21 mouse cellular contexts compared by ENCODE assay signal in genomic region chr4:124997479-124998147, GRCm38 (mm10). TPM values are rescaled to one million over a fixed set of nuclear protein-coding genes. Genes with fewer than 3 reads are reported as not detected.
DNase-seq lines count a peak whose midpoint lies in the region; ATAC-seq and TF ChIP-seq lines count a peak whose summit lies in the region.
"Had no signal": no experiment of that assay in that cellular context is flagged by ENCODE, and none has a peak within 500 bp of the region (broad histone marks: within the 10 kb centered on the region; RNA-seq: fewer than 3 reads in every experiment).

No protein-coding gene starts in this region.

- no peak overlapping the region for H3K4me2 ChIP-seq in stomach, embryonic 14.5 days (replicated peaks; ENCODE audit: low read depth, low read length)
- no peak overlapping the region for H3K4me2 ChIP-seq in stomach, postnatal 0 days (replicated peaks; ENCODE audit: low read depth)
- no peak overlapping the region for H3K4me2 ChIP-seq in liver, embryonic 14.5 days (ENCODE audit: low read depth)
- H3K4me2 ChIP-seq: kidney, embryonic 15.5 days; lung, embryonic 15.5 days; midbrain, embryonic 12.5 days; neural tube, embryonic 13.5 days had no signal

- H3K27me3 ChIP-seq in stomach, embryonic 14.5 days (ENCODE audit: control insufficient read depth, insufficient read depth, low read length): no peaks in the 10 kb centered on the region
- no peaks in the 10 kb centered on the region for H3K27me3 ChIP-seq in stomach, postnatal 0 days (ENCODE audit: control insufficient read depth, insufficient read depth, low read length)
- H3K27me3 ChIP-seq in liver, embryonic 14.5 days (ENCODE audit: control insufficient read depth, insufficient read depth, low read length): no peaks in the 10 kb centered on the region; the same call in 1 of the 2 replicates
- H3K27me3 ChIP-seq: lung, embryonic 15.5 days; neural tube, embryonic 13.5 days had no signal

- H3K9me3 ChIP-seq in stomach, embryonic 14.5 days (ENCODE audit: control insufficient read depth, low read depth, low read length): no peaks in the 10 kb centered on the region
- H3K9me3 ChIP-seq in stomach, postnatal 0 days (ENCODE audit: control insufficient read depth, low read length): no peaks in the 10 kb centered on the region
- no peaks in the 10 kb centered on the region for H3K9me3 ChIP-seq in liver, embryonic 14.5 days (ENCODE audit: control insufficient read depth, low read length)
- H3K9me3 ChIP-seq: kidney, embryonic 15.5 days; lung, embryonic 15.5 days; midbrain, embryonic 12.5 days; neural tube, embryonic 13.5 days had no signal

- no peaks in the 10 kb centered on the region for H3K4me1 ChIP-seq in stomach, embryonic 14.5 days (ENCODE audit: control insufficient read depth, insufficient read depth, low read length)
- H3K4me1 ChIP-seq in stomach, postnatal 0 days (replicated peaks; ENCODE audit: control insufficient read depth, insufficient read depth): no peaks in the 10 kb centered on the region
- H3K4me1 ChIP-seq in liver, embryonic 14.5 days (replicated peaks; ENCODE audit: control insufficient read depth in 2 of 2, insufficient read depth in 2 of 2, low read length in 1 of 2): no peaks in the 10 kb centered on the region
- H3K4me1 ChIP-seq: lung, embryonic 15.5 days; midbrain, embryonic 12.5 days; neural tube, embryonic 13.5 days had no signal

- DNase-seq in stomach, postnatal 0 days (ENCODE audit: low spot score): no peak
- DNase-seq in liver, embryonic 14.5 days (ENCODE audit: low read depth in 3 of 3, low spot score in 3 of 3): peak in 2 of 3 experiments; percentile 13
- DNase-seq in yolk sac, embryonic 10.5 days (ENCODE audit: low spot score): peak; percentile 41
- no peak for DNase-seq in adrenal gland, adult 2 months
- DNase-seq in right cerebral cortex, postnatal 25 days: no peak
- no peak for DNase-seq in adrenal gland, adult (ENCODE audit: inconsistent age in 2 of 2, low spot score in 1 of 2)
- DNase-seq: cerebellum, adult 9-10 months; gastrocnemius, postnatal 25 days; left cerebral cortex, postnatal 4 days; thymus, adult 18-20 months; thymus, postnatal 4 days had no signal

- no peak for TF ChIP-seq EP300 in stomach, postnatal 0 days (optimal IDR thresholded peaks at IDR 0.05)
- TF ChIP-seq EP300 in liver, embryonic 14.5 days (IDR thresholded peaks at IDR 0.05; ENCODE audit: low read depth): no peak

- WGBS in stomach, embryonic 14.5 days: 78% methylated on average over 10 of the region's 10 CpGs
- WGBS in stomach, postnatal 0 days: 71% methylated on average over 10 of the region's 10 CpGs
- 53% methylated on average over 10 of the region's 10 CpGs for WGBS in liver, embryonic 14.5 days (ENCODE audit: insufficient replicate concordance)

- 0 out of 2 replicates have a peak, but pooled peaks have one; percentile 33 for ATAC-seq in stomach, embryonic 14.5 days (ENCODE audit: insufficient number of reproducible peaks, insufficient read depth, low FRiP score, low read depth)
- ATAC-seq in stomach, postnatal 0 days (ENCODE audit: low FRiP score, low TSS enrichment): no peak
- ATAC-seq in hematopoietic stem cell, adult 5-6 weeks (replicated peaks in 1 of 2; ENCODE audit: insufficient read depth in 1 of 2, low FRiP score in 2 of 2, low TSS enrichment in 1 of 2, low read depth in 1 of 2, poor library complexity in 2 of 2, severe bottlenecking in 2 of 2): peak; percentile 24 to 52; a peak in 1 of 4 replicates
- ATAC-seq in liver, embryonic 14.5 days (ENCODE audit: insufficient read depth): 0 out of 2 replicates have a peak, but pooled peaks have one; percentile 31
- ATAC-seq: CD4-positive, CD25-positive, alpha-beta regulatory T cell, adult 4 months; forebrain, embryonic 16.5 days; inflammation-experienced regulatory T-cells, adult 6 months had no signal

- TF ChIP-seq CTCF in stomach, postnatal 0 days (IDR thresholded peaks at IDR 0.05; ENCODE audit: low read depth): no peak
- TF ChIP-seq CTCF in liver, embryonic 14.5 days (IDR thresholded peaks at IDR 0.05; ENCODE audit: low read depth): no peak

- H3K36me3 ChIP-seq in stomach, embryonic 14.5 days (ENCODE audit: control insufficient read depth, insufficient read depth, low read length): no peaks in the 10 kb centered on the region
- no peaks in the 10 kb centered on the region for H3K36me3 ChIP-seq in stomach, postnatal 0 days (ENCODE audit: control insufficient read depth, insufficient read depth, low read length)
- no peaks in the 10 kb centered on the region for H3K36me3 ChIP-seq in liver, embryonic 14.5 days (replicated peaks; ENCODE audit: control insufficient read depth, insufficient read depth, low read depth)
- H3K36me3 ChIP-seq: kidney, embryonic 15.5 days; lung, embryonic 15.5 days; midbrain, embryonic 12.5 days; neural tube, embryonic 13.5 days had no signal

- no peak overlapping the region for H3K9ac ChIP-seq in stomach, embryonic 14.5 days (replicated peaks; ENCODE audit: low read depth, low read length)
- H3K9ac ChIP-seq in stomach, postnatal 0 days (ENCODE audit: low read length): no peak overlapping the region
- H3K9ac ChIP-seq in liver, embryonic 14.5 days (replicated peaks): no peak overlapping the region
- H3K9ac ChIP-seq: kidney, embryonic 15.5 days; lung, embryonic 15.5 days; midbrain, embryonic 12.5 days; neural tube, embryonic 13.5 days had no signal

- H3K27ac ChIP-seq in stomach, embryonic 14.5 days (ENCODE audit: low read length): no peak overlapping the region
- H3K27ac ChIP-seq in stomach, postnatal 0 days (replicated peaks): no peak overlapping the region
- no peak overlapping the region for H3K27ac ChIP-seq in liver, embryonic 14.5 days
- H3K27ac ChIP-seq: kidney, embryonic 15.5 days; lung, embryonic 15.5 days; macrophage; midbrain, embryonic 12.5 days; neural tube, embryonic 13.5 days had no signal

- H3K4me3 ChIP-seq in stomach, embryonic 14.5 days (ENCODE audit: low read depth, low read length): no peak overlapping the region
- no peak overlapping the region for H3K4me3 ChIP-seq in stomach, postnatal 0 days (ENCODE audit: low read depth, low read length)
- no peak overlapping the region for H3K4me3 ChIP-seq in liver, embryonic 14.5 days (ENCODE audit: insufficient read depth in 1 of 2, low read depth in 2 of 2, low read length in 2 of 2)
- H3K4me3 ChIP-seq: kidney, embryonic 15.5 days; lung, embryonic 15.5 days; midbrain, embryonic 12.5 days; neural tube, embryonic 13.5 days had no signal

RNA-seq across cellular contexts. Expression of gene Rspo1, which starts 11.4 kb away (rescaled TPM):
- 18.3 and 20.9 TPM in 2 replicates for polyA plus RNA-seq in stomach, embryonic 14.5 days (2014; fragmentation: Nextera tagmentation; extraction: Ambion mirVana)
- polyA plus RNA-seq in stomach, postnatal 0 days (2015; fragmentation: Nextera tagmentation; extraction: Ambion mirVana): 6.3 and 6.9 TPM in 2 replicates
- total RNA-seq in hematopoietic stem cell, adult 5-6 weeks (2017): 2.3 TPM in 1 of 2 replicates, not detected in the other
- 0.68 and 0.69 TPM in 2 replicates for polyA plus RNA-seq in liver, embryonic 14.5 days (2012; rRNA removed)
- 0.42 and 0.51 TPM in 2 replicates for polyA plus RNA-seq in liver, embryonic 14.5 days (2014; fragmentation: Nextera tagmentation; extraction: Ambion mirVana)
- 1 to 10 TPM; 5.1 to 7.5 TPM for total RNA-seq in adrenal gland, adult 2 months (2021)
- polyA plus RNA-seq in adrenal gland, adult 2 months (2012; rRNA removed): 6.8 and 7.1 TPM in 2 replicates
- polyA plus RNA-seq: CD4-positive, CD25-positive, alpha-beta regulatory T cell, adult 4 months; inflammation-experienced regulatory T-cells, adult 6 months; macrophage had no signal

RNA-seq across cellular contexts. Expression of gene Gnl2, which starts 18.8 kb away (rescaled TPM):
- polyA plus RNA-seq in stomach, embryonic 14.5 days (2014; fragmentation: Nextera tagmentation; extraction: Ambion mirVana): 84.6 and 86.0 TPM in 2 replicates
- polyA plus RNA-seq in stomach, postnatal 0 days (2015; fragmentation: Nextera tagmentation; extraction: Ambion mirVana): 36.1 and 37.3 TPM in 2 replicates
- 161 and 225 TPM in 2 replicates for total RNA-seq in hematopoietic stem cell, adult 5-6 weeks (2017)
- polyA plus RNA-seq in liver, embryonic 14.5 days (2012; rRNA removed): 11.7 and 26.7 TPM in 2 replicates
- 35.9 and 39.5 TPM in 2 replicates for polyA plus RNA-seq in liver, embryonic 14.5 days (2014; fragmentation: Nextera tagmentation; extraction: Ambion mirVana)
- 10 to 100 TPM; 41.5 to 59.6 TPM for total RNA-seq in adrenal gland, adult 2 months (2021)
- polyA plus RNA-seq in adrenal gland, adult 2 months (2012; rRNA removed): 6.6 and 7.2 TPM in 2 replicates

RNA-seq across cellular contexts. Expression of gene Cdca8, which starts 58.5 kb away (rescaled TPM):
- 121 and 125 TPM in 2 replicates for polyA plus RNA-seq in stomach, embryonic 14.5 days (2014; fragmentation: Nextera tagmentation; extraction: Ambion mirVana)
- polyA plus RNA-seq in stomach, postnatal 0 days (2015; fragmentation: Nextera tagmentation; extraction: Ambion mirVana): 26.9 and 34.9 TPM in 2 replicates
- 69.7 and 89.3 TPM in 2 replicates for total RNA-seq in hematopoietic stem cell, adult 5-6 weeks (2017)
- 48.0 and 61.8 TPM in 2 replicates for polyA plus RNA-seq in liver, embryonic 14.5 days (2012; rRNA removed)
- polyA plus RNA-seq in liver, embryonic 14.5 days (2014; fragmentation: Nextera tagmentation; extraction: Ambion mirVana): 91.6 and 102 TPM in 2 replicates
- total RNA-seq in adrenal gland, adult 2 months (2021): 1 to 10 TPM; 2.0 to 4.8 TPM
- polyA plus RNA-seq in adrenal gland, adult 2 months (2012; rRNA removed): 3.7 and 4.1 TPM in 2 replicates

Comparison
In these comparisons a context has a peak if more than half of its experiments do, and no peak if none do; other contexts are left out.
1. DNase-seq: peak in liver, embryonic 14.5 days (2 of 3) and yolk sac, embryonic 10.5 days (single experiment); none in stomach, postnatal 0 days (single experiment), adrenal gland, adult 2 months (single experiment), right cerebral cortex, postnatal 25 days (single experiment) and adrenal gland, adult (0 of 2).